Mouse (Mus musculus) liver, embryonic 13.5 days (tissue): ENCODE results near the gene Pitpnm1. TPM values are rescaled to one million over a fixed set of nuclear protein-coding genes. Genes with fewer than 3 reads are reported as not detected.

Source experiments
- ATAC-seq: fragments of 200-750 bp; cut with Nextera tagmentation; 2 replicates; pipeline ENCODE4 v1.8.0; 2017; ENCODE audit warnings: low read depth, mild to moderate bottlenecking, moderate number of reproducible peaks, moderate library complexity
- DNase-seq: peaks from one replicate; pipeline ENCODE4 v3.0.0; 2022
- H3K27ac ChIP-seq: fragments of 300-500 bp; sonication (generic); 2 replicates; pipeline ENCODE4 v1.5.1; 2015; ENCODE audit warnings: moderate library complexity, mild to moderate bottlenecking, inconsistent platforms
- H3K27me3 ChIP-seq: fragments of 300-500 bp; sonication (generic); 2 replicates; pipeline ENCODE4 v1.6.1; 2015; ENCODE audit warnings: mild to moderate bottlenecking, inconsistent platforms
- H3K36me3 ChIP-seq: fragments of 300-500 bp; sonication (generic); 2 replicates; pipeline ENCODE4 v1.6.1; 2015; ENCODE audit warnings: mild to moderate bottlenecking, inconsistent platforms
- H3K4me1 ChIP-seq: fragments of 300-500 bp; sonication (generic); replicated peaks from 2 replicates; pipeline ENCODE4 v1.6.1; 2015; ENCODE audit warnings: inconsistent platforms
- H3K4me2 ChIP-seq: fragments of 300-500 bp; sonication (generic); 2 replicates; pipeline ENCODE4 v1.6.1; 2015; ENCODE audit warnings: inconsistent platforms, mild to moderate bottlenecking, moderate library complexity
- H3K4me3 ChIP-seq: fragments of 300-500 bp; sonication (generic); replicated peaks from 2 replicates; pipeline ENCODE4 v1.5.1; 2015; ENCODE audit warnings: mild to moderate bottlenecking, inconsistent platforms
- H3K9ac ChIP-seq: fragments of 300-500 bp; sonication (generic); 2 replicates; pipeline ENCODE4 v1.6.1; 2015; ENCODE audit warnings: mild to moderate bottlenecking, inconsistent platforms
- H3K9me3 ChIP-seq: fragments of 300-500 bp; sonication (generic); replicated peaks from 2 replicates; pipeline ENCODE4 v1.6.1; 2016; ENCODE audit warnings: inconsistent platforms
- WGBS: fragments of 180-500 bp; shearing (Covaris S2); methylation state at CpG from one replicate; pipeline ENCODE4 v1.1.7; 2015; ENCODE audit not compliant: insufficient replicate concordance; 5-methylcytosine and 5-hydroxymethylcytosine counted together
- polyA plus RNA-seq: library from polyadenylated mRNA; unstranded; fragments of >200 nt; fragmentation: Nextera tagmentation; extraction: Ambion mirVana; gene quantifications from 2 replicates; pipeline ENCODE4 v1.2.1, GENCODE M21; 2015

The Pitpnm1 gene
- polyA plus RNA-seq = 2.8 and 3.1 TPM in 2 replicates

DNA sequence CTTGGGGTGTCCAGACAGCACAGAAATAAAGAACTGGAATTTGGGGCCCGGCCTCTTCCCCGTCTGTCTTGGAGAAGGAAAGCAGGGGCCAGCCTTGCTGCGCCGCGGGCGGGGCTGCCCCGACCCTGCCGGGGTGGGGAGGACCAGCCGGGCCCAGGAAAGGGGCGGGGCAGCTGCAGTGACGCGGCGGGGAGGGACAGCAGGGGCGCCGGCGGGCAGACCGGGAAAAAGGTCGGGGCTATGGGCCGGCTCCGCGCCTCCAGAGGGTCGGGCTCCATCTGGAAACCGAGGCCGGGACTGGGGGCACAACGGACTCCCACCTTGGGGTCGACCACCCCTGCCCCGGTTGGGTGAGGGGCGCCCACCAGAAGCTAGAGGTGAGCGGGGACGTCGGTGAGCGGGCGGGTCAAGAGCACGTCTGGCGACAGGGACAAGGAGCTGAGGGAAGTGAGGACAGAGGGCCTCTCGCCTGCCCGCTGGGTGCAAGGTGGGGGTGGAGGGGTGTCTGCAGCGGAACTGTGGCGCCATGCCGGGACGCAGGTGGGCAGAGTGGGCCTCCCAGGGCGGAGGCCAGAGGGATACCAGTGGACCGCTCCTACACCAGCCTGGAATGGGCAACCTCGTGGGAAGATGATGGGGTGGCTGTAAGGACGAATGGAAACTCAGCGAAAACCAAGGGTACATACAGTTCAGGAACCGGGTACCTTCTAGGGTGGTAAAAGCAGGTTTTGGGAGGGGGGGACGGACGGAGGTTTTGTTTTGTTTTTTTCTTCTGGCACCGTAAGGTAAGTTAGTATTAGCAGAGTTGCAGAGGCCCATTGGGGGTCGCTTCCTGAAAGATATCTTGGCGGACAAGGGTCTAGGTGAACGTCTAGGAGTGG, at the start of gene Pitpnm1:
Pitpnm1 (plus strand) TSS at position 162 of the 881 bp plus-strand sequence.
- Histone ChIP-seq H3K4me2 (peak within 1 kb of the TSS; percentile 98), H3K36me3 (peaks cover 6% of the 10 kb centered on the region), H3K9ac (peak within 1 kb of the TSS; percentile 82), H3K4me3 (peak within 1 kb of the TSS; percentile 72), H3K27ac (peak within 1 kb of the TSS; percentile 76), H3K27me3 (peaks cover 45% of the 10 kb centered on the region), H3K9me3 (no peaks in the 10 kb centered on the region), H3K4me1 (peaks cover 51% of the 10 kb centered on the region)
- ATAC-seq (no peak), DNase-seq (peak; percentile 76)
- WGBS = 1% methylated on average over 53 of the region's 53 CpGs

GRCm38 (mm10) chr19:4051016-4051415, 48.8 kb upstream of the Pitpnm1 start:
- WGBS = 84% methylated on average over 5 of the region's 5 CpGs
- no peak overlapping the region for H3K4me3 ChIP-seq
- no peak for ATAC-seq

DNA sequence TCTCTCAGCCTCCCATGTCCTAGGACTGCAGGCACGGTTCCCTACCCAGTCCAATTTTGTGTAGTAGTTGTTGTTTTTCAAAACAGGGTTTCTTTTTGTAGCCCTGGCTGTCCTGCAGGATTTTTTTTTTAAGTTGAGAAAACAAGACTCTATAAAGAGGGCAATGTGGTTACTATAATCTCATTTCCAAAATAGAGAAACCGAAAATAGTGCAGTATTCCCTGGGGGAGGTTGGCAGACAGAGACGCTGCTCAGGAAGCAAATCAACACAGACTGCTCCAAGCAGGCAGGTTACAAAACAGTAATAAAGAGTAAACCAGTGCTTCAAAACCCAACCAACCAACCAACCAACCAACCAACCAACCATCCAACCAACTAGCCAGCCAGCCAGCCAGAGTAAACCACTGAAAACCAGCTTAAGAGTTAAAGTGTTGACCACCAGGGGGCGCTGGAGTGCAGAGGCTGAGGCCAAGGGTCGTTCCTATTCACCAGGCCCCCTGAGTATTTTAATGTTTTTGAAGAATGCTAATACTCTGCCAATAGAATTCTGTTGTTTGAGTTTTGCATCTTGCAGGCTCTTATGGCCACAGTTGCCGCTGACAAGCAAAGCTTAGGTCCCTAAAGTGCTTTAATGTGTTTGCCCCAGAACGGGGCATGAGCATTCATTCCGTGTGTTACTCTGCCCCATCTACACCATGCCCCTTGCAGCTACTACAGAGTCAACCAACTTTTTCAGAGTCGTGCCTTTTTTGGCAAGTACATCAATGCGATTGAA, 47.9 kb upstream of the Pitpnm1 start:
- H3K4me2 ChIP-seq = no peak overlapping the region
- H3K36me3 ChIP-seq = no peaks in the 10 kb centered on the region
- peaks cover 41% of the 10 kb centered on the region for H3K4me1 ChIP-seq
- H3K9ac ChIP-seq = no peak overlapping the region
- H3K27me3 ChIP-seq = no peaks in the 10 kb centered on the region
- H3K4me3 ChIP-seq = no peak overlapping the region
- H3K9me3 ChIP-seq = no peaks in the 10 kb centered on the region
- no peak overlapping the region for H3K27ac ChIP-seq
- ATAC-seq (no peak), DNase-seq (peak; percentile 48)
- 49% methylated on average over 10 of the region's 10 CpGs for WGBS

More at GRCm38 (mm10) chr19:4051016-4051415, 48.8 kb upstream of the Pitpnm1 start:
- Histone ChIP-seq H3K27ac (no peak overlapping the region), H3K4me1 (peaks cover 41% of the 10 kb centered on the region), H3K36me3 (no peaks in the 10 kb centered on the region), H3K9ac (no peak overlapping the region), H3K9me3 (no peaks in the 10 kb centered on the region), H3K27me3 (no peaks in the 10 kb centered on the region), H3K4me2 (no peak overlapping the region)
- DNase-seq = no peak

GRCm38 (mm10) chr19:4052516-4053030, 47.2 kb upstream of the Pitpnm1 start:
- H3K4me3 ChIP-seq = no peak overlapping the region
- H3K4me2 ChIP-seq = no peak overlapping the region
- 59% methylated on average over 5 of the region's 5 CpGs for WGBS
- ATAC-seq (no peak), DNase-seq (no peak)
- no peaks in the 10 kb centered on the region for H3K27me3 ChIP-seq
- no peak overlapping the region for H3K9ac ChIP-seq
- no peaks in the 10 kb centered on the region for H3K36me3 ChIP-seq
- peaks cover 41% of the 10 kb centered on the region for H3K4me1 ChIP-seq
- H3K9me3 ChIP-seq = no peaks in the 10 kb centered on the region
- H3K27ac ChIP-seq = no peak overlapping the region

DNA sequence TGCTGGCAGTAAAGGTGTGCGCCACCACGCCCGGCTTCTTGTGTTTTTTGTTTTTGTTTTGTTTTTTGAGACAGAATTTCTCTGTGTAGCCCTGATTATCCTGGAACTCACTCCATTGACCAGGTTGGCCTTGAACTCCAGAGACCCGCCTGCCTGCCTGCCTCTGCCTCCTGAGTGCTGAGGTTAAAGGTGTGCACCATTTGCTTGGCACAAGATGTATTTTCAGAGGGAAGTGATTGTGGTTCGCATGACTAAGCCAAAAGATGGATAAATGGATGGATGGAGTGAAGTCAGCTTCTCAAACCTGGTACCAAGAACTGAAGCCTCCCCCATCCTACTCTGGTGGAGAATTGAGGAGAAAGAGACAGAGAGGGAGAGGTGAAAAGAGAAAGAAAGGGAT, 45.2 kb upstream of the Pitpnm1 start:
- Histone ChIP-seq H3K4me1 (peaks cover 54% of the 10 kb centered on the region), H3K9ac (no peak overlapping the region), H3K9me3 (no peaks in the 10 kb centered on the region), H3K4me3 (no peak overlapping the region), H3K4me2 (no peak overlapping the region), H3K27ac (no peak overlapping the region), H3K27me3 (no peaks in the 10 kb centered on the region), H3K36me3 (no peaks in the 10 kb centered on the region)
- no peak for DNase-seq
- ATAC-seq = no peak
- 75% methylated on average over 5 of the region's 5 CpGs for WGBS

GRCm38 (mm10) chr19:4055216-4055946, 44.4 kb upstream of the Pitpnm1 start:
- WGBS = 60% methylated on average over 8 of the region's 8 CpGs
- Histone ChIP-seq H3K4me2 (no peak overlapping the region), H3K27me3 (no peaks in the 10 kb centered on the region), H3K9me3 (no peaks in the 10 kb centered on the region), H3K9ac (no peak overlapping the region; the same call in 1 of the 2 replicates), H3K4me1 (peaks cover 61% of the 10 kb centered on the region), H3K27ac (peak overlapping the region; percentile 84), H3K36me3 (no peaks in the 10 kb centered on the region), H3K4me3 (no peak overlapping the region)
- DNase-seq = no peak
- no peak for ATAC-seq

GRCm38 (mm10) chr19:4055947-4056693, 43.7 kb upstream of the Pitpnm1 start:
- Histone ChIP-seq H3K4me2 (no peak overlapping the region), H3K9ac (peak overlapping the region; percentile 30; the same call in 1 of the 2 replicates), H3K36me3 (no peaks in the 10 kb centered on the region), H3K27ac (peak overlapping the region; percentile 84), H3K27me3 (no peaks in the 10 kb centered on the region), H3K4me1 (peaks cover 68% of the 10 kb centered on the region), H3K4me3 (no peak overlapping the region), H3K9me3 (no peaks in the 10 kb centered on the region)
- no peak for ATAC-seq
- no peak for DNase-seq
- 53% methylated on average over 15 of the region's 15 CpGs for WGBS

- H3K9me3 ChIP-seq = no peaks in the 10 kb centered on the region
- DNase-seq = no peak
- peak overlapping the region; percentile 84 for H3K27ac ChIP-seq
- H3K27me3 ChIP-seq = no peaks in the 10 kb centered on the region
- H3K4me3 ChIP-seq = no peak overlapping the region
- peaks cover 69% of the 10 kb centered on the region for H3K4me1 ChIP-seq
- WGBS = 54% methylated on average over 4 of the region's 4 CpGs
- H3K4me2 ChIP-seq = no peak overlapping the region
- no peaks in the 10 kb centered on the region for H3K36me3 ChIP-seq
- peak overlapping the region; percentile 30; the same call in 1 of the 2 replicates for H3K9ac ChIP-seq
- ATAC-seq = no peak
These were observed 43.1 kb upstream of the Pitpnm1 start for GRCm38 (mm10) chr19:4056727-4057126.

- peak overlapping the region; percentile 84 for H3K27ac ChIP-seq
- 75% methylated on average over 13 of the region's 13 CpGs for WGBS
These were observed 42.4 kb upstream of the Pitpnm1 start for GRCm38 (mm10) chr19:4057389-4057788.

DNA sequence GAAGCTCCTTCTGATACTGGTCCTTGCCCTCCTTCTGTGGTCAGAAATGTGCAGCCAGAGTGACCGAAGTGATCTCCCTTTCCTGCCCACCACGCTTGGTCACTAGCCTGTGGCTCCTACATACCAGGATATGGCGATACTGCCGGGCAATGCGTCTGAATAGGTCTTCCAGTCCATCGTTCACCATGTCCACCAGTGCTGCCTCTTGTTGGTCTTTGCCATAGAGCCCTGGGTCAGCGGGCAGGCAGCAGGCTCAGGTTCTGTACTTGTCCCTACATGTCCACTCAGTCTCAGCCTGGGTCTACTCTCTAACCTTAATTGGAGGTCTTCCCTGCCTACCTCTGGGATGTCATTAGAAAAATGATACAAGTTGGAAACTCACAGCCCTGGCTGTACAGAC, 41.8 kb upstream of the Pitpnm1 start:
- no peaks in the 10 kb centered on the region for H3K36me3 ChIP-seq
- ATAC-seq (no peak), DNase-seq (no peak)
- peak overlapping the region; percentile 60; the same call in 1 of the 2 replicates for H3K9ac ChIP-seq
- H3K9me3 ChIP-seq = no peaks in the 10 kb centered on the region
- H3K27ac ChIP-seq = peak overlapping the region; percentile 84
- peaks cover 61% of the 10 kb centered on the region for H3K4me1 ChIP-seq
- WGBS = 87% methylated on average over 7 of the region's 7 CpGs
- H3K4me3 ChIP-seq = no peak overlapping the region
- no peaks in the 10 kb centered on the region for H3K27me3 ChIP-seq
- H3K4me2 ChIP-seq = peak overlapping the region; percentile 68; the same call in 1 of the 2 replicates

More at GRCm38 (mm10) chr19:4057389-4057788, 42.4 kb upstream of the Pitpnm1 start:
- Histone ChIP-seq H3K4me3 (no peak overlapping the region), H3K9me3 (no peaks in the 10 kb centered on the region), H3K36me3 (no peaks in the 10 kb centered on the region), H3K9ac (no peak overlapping the region), H3K4me1 (peaks cover 66% of the 10 kb centered on the region), H3K27me3 (no peaks in the 10 kb centered on the region), H3K4me2 (no peak overlapping the region)
- DNase-seq (no peak), ATAC-seq (no peak)
